Mouse (Mus musculus) 3T3-L1 (cell line): ENCODE results near the gene Olfr222.

Experiments
- DNase-seq: peaks from one replicate; pipeline ENCODE4 v3.0.0-alpha.2; 2015; ENCODE audit warnings: low read depth, low spot score

Olfr222 gene

DNA sequence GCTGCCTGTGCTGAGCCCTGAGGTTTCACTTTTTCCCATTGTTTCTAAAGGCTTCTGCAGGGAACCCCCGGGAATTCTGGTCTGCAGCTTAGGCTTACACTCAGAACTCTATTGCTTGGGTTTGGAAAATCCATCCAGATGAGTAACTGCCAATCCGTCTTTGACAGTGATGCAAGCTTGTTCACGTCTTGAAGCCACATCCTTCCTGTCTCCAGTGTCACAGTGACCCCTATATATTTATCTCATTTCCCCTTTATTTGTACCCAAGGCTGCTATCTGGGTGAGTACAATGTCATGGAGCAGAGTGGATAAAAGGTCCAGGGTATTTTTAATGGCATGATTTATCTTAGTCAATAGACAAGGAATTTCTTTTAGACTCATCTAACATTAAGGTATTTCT is 34.7 kb downstream of the Olfr222 start, which contains the start of gene Nlrp3:
TSS of gene Nlrp3 (plus strand) at position 245 of the 400 bp plus-strand sequence.
- DNase-seq, result no peak

DNA sequence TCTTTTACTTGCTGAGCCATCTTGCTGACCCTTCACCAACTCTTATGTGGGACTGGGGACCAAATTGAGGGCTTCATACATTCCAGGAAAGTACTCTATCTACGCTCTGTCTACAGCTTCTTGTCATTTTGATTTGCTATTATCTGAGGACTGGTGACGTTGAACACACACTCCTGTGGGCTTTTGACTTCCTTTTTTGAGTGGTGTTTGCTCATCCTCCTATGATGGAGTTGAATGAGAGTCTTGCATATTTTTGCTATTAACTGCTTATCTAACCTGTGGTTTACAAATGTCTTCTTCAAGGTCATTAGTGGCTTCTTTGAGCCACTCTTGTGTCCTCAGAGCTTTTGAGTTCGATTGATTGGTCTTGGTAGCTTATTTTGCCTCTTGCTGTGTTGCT is 35.9 kb downstream of the Olfr222 start:
- DNase-seq, result no peak

DNA sequence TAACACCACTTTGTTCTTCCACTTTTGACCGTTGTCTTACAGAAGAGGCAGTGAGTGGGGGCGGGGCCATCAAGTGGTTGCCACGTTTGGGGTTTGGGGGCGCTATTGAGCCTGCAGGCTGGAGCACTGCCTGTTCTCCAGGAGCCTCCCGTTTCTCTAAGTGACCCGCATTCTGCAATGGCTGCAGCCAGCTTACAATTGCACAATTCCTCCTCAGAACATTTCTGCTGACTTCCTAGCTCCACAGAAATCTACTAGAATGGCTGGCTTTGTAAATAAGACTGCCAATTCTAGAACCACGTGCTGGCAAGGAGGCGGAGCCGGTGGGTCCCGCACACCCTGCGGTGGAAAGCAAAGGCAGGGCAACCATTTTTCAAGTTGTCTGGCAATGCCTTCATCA is 37.6 kb downstream of the Olfr222 start:
- DNase-seq, result no peak

DNA sequence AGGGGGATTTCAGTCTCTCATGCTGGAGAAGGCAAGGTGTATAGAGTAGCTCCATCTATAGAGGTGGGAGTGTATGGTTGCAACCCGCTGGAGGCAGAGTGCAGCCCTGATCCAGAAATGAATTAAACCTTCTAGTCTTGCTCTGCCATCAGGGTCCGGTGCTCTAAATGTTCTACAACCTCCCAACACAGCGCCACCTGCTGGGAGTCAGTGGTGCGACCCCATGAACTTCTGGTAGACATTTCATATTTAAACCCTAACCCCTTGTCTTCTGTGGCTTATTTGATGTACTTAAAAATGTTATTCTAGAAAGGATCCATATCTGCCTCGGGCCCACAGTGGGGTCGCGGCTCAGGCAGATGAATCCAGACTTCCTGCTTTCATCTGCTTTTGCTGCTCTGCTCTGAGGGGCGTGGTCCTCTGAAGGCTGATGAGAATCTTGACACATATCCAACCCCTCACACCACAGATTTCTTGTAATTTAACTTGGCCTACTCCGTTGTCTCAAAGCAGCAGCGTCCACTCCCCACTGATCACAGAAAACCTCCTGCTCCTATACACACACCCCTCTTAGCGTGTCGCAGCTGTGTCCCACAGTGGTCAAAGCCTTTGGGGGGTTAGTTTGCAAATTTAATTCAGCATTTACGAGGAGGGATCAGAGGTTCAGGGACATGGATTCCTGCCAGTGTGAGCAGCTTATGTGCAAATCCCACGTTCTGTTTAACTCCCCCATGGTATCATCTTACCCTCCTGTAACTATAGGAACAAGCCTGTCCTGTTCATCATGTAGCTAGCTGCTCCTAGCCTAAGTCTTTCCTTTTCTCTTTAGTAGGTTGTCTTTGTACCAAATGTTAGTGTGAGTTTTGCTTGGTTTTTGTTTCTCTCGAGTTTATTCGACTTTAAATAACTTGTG is 38.6 kb downstream of the Olfr222 start:
- DNase-seq, result no peak

DNA sequence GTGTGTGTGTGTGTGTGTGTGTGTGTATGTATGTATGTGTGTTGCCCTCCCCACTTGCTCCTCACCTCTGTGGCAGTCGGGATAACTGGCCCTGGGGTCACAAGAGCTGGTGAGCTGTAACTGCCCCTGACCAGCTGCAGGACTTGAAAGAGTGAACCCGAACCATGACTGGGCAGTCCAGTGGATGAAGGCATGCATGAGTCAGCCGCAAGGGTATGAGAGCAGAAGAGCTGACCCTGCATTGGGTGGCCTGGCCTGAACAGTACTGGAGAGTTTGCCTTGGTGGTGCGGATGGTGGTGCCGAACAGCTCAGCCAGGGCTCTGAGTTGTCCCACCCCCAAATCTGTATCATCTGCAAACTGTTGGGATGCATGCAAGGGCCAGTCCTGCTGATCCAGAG is 44.5 kb downstream of the Olfr222 start:
- peak; percentile 53 for DNase-seq

DNA sequence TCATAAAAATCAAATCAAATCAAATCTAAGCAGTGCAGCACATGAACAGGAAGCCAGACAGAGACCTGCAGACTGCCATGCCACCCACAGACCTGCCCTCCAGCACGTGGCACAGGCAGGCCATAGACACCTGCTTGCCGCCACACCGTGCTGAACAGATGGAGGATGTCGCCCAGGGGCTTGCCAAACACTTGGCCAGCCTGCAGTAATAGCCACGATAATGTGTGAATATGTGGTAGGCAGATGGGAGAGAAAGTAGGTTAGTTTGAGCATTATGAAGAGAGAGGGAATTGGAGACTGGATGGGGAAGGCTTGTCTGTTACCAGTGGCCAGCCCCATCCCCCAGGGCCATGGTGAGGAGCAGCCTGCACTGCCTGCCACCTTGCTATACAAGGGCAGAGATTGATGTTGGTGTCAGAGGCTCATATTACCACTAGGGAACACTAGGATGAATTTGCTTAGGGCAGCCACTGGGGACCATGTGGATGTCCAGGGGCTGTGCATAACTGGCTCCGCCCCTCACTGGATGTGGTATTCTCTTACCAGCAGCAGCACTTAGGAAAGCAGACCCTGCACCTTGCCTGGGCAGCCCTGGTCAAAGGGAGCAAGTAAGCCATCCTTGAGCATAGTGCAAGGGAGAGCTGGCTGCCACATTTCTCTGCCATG is 45.0 kb downstream of the Olfr222 start:
- peak; percentile 65 for DNase-seq

DNA sequence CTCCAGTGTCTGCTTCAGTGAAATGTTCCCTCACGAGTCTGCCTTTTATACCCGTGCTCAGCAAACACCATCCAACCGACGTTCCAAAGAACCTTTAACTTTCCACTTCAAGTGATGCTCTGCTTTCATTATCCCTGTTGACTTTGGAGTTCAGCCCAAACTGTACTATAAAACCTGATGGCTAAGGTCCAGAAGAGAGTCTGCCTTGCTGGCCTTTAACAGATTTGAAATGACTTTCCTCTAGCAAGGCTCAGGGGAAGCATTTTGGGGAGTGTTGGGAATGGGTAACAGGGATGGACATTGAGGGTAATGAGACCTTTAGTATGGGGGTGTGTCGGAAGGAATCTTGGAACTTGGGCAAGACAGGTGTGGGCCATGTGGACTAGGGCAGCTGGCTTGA is 45.8 kb downstream of the Olfr222 start:
- no peak for DNase-seq

DNA sequence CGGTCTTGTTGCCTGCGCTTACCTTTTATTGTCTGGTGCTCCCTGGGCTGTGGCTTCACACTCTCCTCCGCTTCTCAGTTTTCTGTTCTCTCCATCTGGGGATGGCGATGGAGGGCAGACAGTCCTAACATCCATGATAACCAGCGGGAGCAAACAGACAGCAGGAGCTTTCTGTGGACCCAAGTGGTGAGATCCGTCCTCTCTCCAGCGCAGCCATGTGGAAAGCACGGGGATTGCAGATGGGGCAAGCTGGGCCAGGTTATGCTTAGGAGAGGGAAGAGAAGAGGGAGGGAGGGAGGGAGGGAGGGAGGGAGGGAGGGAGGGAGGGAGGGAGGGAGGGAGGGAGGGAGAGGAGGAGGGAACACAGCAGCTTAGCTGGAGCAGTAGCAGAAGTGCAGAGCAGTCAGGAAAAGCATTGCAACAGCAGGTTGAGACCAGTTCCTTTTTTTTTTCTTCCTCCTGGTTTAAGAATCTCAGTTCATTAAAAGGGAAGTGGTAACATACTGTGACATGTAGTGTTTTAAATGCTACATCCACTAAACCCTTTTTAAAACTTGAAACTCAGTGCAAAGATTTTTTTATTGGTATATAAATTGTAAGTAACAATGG is 49.5 kb downstream of the Olfr222 start, which contains the start of gene Zkscan17:
TSS of gene Zkscan17 (minus strand) at position 280 of the 609 bp plus-strand sequence.
- peak; percentile 38 for DNase-seq

DNA sequence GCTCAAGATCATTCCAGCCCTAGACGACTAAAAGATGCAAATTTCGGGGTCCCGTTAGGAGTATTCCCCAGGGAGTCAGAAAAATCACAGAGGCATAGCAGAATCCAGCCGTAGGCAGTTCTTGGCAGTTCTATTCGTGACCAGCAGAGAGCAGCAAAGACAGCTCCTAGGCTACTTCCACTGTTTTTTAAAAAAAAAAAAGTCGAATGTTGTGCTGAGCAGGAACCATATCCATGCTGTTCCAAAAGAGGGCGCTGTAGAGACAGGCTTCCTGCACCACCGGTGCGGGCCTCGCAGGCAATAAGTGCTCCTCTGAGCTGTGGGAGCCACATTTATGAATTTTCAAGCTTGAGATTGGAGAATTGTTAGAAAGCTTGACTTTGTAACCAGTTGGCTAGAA is 50.8 kb downstream of the Olfr222 start:
- peak; percentile 92 for DNase-seq

DNA sequence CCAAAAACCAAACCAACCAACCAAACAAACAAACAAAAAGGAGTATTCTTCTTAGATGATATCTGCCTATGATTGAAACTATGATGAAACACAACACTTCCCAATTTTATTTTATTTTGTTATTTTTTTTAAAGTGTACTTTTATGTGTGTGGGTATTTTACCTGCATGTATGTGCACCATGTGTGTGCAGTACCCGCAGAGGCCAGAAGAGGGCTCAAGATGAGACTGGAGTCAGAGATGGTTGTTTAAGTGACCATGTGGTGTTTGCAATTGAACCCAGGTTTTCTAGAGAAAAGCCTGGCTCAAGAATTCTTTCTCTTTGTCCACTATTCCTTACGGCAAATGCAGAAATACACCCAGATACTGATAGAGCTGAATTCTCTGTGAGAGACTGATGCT is 51.9 kb downstream of the Olfr222 start:
- no peak for DNase-seq
